Mouse (Mus musculus): ENCODE measurements around the gene Gm4884.
"Not testable (repeated sequence)": the region's sequence is repeated elsewhere in the genome, so short reads cannot be mapped to it uniquely, and the experiment has no call there.

Gene Gm4884

GRCm38 (mm10) chr7:41032419-41032818 is at the start of gene Gm4884:
Gene Gm4884, plus strand, starts transcription at chr7:41032719.
- not testable (repeated sequence) for DNase-seq (ENCODE audit: low spot score in 2 of 2)

GRCm38 (mm10) chr7:40987243-40987642 is 45.3 kb upstream of the Gm4884 start, which contains the start of gene 4930433I11Rik:
Gene 4930433I11Rik, plus strand, starts transcription at chr7:40987543.
- DNase-seq (ENCODE audit: low spot score in 2 of 2), result no peak

GRCm38 (mm10) chr7:41044058-41044457 is 11.5 kb downstream of the Gm4884 start:
- not testable (repeated sequence) for DNase-seq (ENCODE audit: low spot score in 2 of 2)
